Mouse (Mus musculus): ENCODE measurements around the gene Kdm8. TPM values are rescaled to one million over a fixed set of nuclear protein-coding genes. Genes with fewer than 3 reads are reported as not detected.

The Kdm8 gene
- polyA plus RNA-seq, 1 experiment = 2.4 TPM

DNA sequence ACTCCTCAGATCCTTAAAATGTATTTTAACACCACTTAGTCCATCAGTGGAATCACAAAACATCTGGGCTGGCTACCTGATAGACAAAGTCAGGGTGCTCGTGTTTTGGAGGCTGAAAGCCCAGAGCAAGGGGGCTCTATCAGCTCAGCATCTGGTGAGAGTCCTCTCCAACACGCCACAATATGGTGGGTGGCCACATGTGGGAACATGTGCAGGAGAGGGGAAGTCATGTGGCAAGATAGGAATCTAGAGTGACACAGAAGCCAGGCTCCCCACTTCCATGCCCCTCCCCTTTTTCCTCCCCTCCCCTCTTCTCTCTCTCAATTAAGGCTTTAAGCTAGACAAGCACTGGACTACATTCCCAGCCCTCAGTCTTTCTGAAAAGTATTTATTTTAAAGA lies 67.4 kb downstream of the Kdm8 start:
- Histone ChIP-seq H3K27me3 (ENCODE audit: control insufficient read depth, insufficient read depth, low read length) (no peaks in the 10 kb centered on the region), H3K27ac (ENCODE audit: insufficient read depth, low read depth, low read length) (no peak overlapping the region), H3K36me3 (ENCODE audit: control insufficient read depth, insufficient read depth, low read length) (no peaks in the 10 kb centered on the region), H3K4me3 (ENCODE audit: low read depth, low read length) (no peak overlapping the region), H3K4me1 (ENCODE audit: control insufficient read depth, insufficient read depth, insufficient read length, low read length) (peaks cover 14% of the 10 kb centered on the region; the same call in 1 of the 2 replicates)
- TF ChIP-seq POLR2A (IDR thresholded peaks at IDR 0.05; ENCODE audit: low read depth, low read length) = no peak
- no peak for TF ChIP-seq CTCF (IDR thresholded peaks at IDR 0.05; ENCODE audit: extremely low read depth, insufficient read length, insufficient replicate concordance, low read depth, low read length)
- WGBS = 53% methylated on average over 2 of the region's 2 CpGs

Other genes starting within 250 kb of the Kdm8 start
- gene Nsmce1, start 46.9 kb downstream of the Kdm8 start, polyA plus RNA-seq (2012; rRNA removed) = 16.7 and 35.8 TPM in 2 replicates
- 31.8 and 51.7 TPM in 2 replicates for gene Il4ra, start 107.4 kb downstream of the Kdm8 start, polyA plus RNA-seq (2012; rRNA removed)
- gene Il21r, start 158.8 kb downstream of the Kdm8 start, polyA plus RNA-seq (2012; rRNA removed) = 9.4 and 13.4 TPM in 2 replicates